Mouse (Mus musculus): ENCODE measurements at regions not wholly inside any gene's neighbourhood (a gene's known extent, or its start where the extent isn't known, plus 50 kb on each side); places are given as distances from the start of the nearest gene placed in this dataset.

DNA sequence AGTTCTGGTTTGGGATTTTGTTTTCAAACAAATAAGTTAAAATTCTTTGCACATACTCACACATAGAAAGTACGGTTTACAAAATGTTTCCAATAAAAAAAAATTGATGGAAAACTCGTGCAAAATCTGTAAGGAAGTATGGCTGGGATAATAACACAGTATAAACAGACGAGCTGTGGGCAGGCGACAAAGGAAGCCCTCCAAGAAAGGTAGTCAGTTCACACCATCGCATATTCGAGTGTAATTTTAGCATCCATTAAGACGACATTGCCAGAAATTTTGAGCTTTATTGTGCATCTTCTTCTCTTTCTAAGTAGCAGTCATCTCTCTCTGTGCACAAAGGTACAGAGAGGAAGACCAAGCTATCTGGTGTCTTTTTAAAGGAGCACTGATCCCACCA, 57.6 kb upstream of the Camk2d start:
- Histone ChIP-seq H3K36me3 (replicated peaks; ENCODE audit: control insufficient read depth, insufficient read depth) (no peaks in the 10 kb centered on the region), H3K9ac (no peak overlapping the region), H3K27ac (no peak overlapping the region), H3K4me1 (replicated peaks; ENCODE audit: control insufficient read depth, insufficient read depth, low read length) (no peaks in the 10 kb centered on the region), H3K4me2 (replicated peaks) (no peak overlapping the region), H3K9me3 (ENCODE audit: control insufficient read depth, low read length) (no peaks in the 10 kb centered on the region), H3K4me3 (replicated peaks; ENCODE audit: low read length) (no peak overlapping the region), H3K27me3 (ENCODE audit: control insufficient read depth, insufficient read depth, low read length) (no peaks in the 10 kb centered on the region)
- 86% methylated on average over 7 of the region's 7 CpGs for WGBS
- ATAC-seq (ENCODE audit: low FRiP score) = no peak
- DNase-seq (ENCODE audit: low spot score) = no peak

DNA sequence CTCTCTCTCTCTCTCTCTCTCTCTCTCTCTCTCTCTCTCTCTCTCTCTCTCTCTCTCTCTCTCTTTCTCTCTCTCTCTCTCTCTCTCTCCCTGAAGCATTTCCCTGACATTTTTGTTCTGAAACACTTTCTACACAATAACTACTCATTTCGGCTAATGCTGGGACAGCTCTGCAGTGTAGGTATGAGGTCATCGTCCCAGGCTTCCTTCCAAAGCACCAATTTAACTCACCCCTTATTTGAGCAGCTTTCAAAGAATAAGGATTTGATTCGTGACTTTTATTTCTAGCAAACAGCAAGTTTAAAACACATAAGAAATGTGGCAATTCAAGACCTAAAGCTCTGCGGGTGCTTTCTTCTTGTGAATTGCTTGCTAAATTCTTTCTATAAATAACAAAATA, 55.0 kb upstream of the Camk2d start:
- DNase-seq (ENCODE audit: low spot score) = no peak
- Histone ChIP-seq H3K9ac (no peak overlapping the region), H3K27ac (no peak overlapping the region), H3K36me3 (replicated peaks; ENCODE audit: control insufficient read depth, insufficient read depth) (no peaks in the 10 kb centered on the region), H3K4me1 (replicated peaks; ENCODE audit: control insufficient read depth, insufficient read depth, low read length) (no peaks in the 10 kb centered on the region), H3K9me3 (ENCODE audit: control insufficient read depth, low read length) (no peaks in the 10 kb centered on the region), H3K27me3 (ENCODE audit: control insufficient read depth, insufficient read depth, low read length) (no peaks in the 10 kb centered on the region), H3K4me3 (replicated peaks; ENCODE audit: low read length) (no peak overlapping the region), H3K4me2 (replicated peaks) (no peak overlapping the region)
- ATAC-seq (ENCODE audit: low FRiP score) = no peak
- 82% methylated on average over 4 of the region's 4 CpGs for WGBS
